Mouse (Mus musculus) erythroblast, embryonic 14.5 days (primary cell): ENCODE data around the gene Pan3. TPM values are rescaled to one million over a fixed set of nuclear protein-coding genes. Genes with fewer than 3 reads are reported as not detected.

Experiments used
- H3K27me3 ChIP-seq: 2 replicates; pipeline ENCODE4 v1.6.1; 2012; ENCODE audit warnings: inconsistent platforms; ENCODE audit not compliant: control insufficient read depth
- H3K36me3 ChIP-seq: 2 replicates; pipeline ENCODE4 v1.6.1; 2012; ENCODE audit warnings: mild to moderate bottlenecking, inconsistent platforms; ENCODE audit not compliant: control insufficient read depth
- H3K4me1 ChIP-seq: 2 replicates; pipeline ENCODE4 v1.6.1; 2012; ENCODE audit warnings: inconsistent platforms; ENCODE audit not compliant: control insufficient read depth
- H3K4me3 ChIP-seq: replicated peaks from 2 replicates; pipeline ENCODE3; 2012; ENCODE audit warnings: moderate library complexity, mild to moderate bottlenecking, inconsistent platforms
- H3K9me3 ChIP-seq: 2 replicates; pipeline ENCODE4 v1.6.1; 2012; ENCODE audit warnings: low read length, inconsistent platforms, mixed read lengths; ENCODE audit not compliant: control insufficient read depth
- GATA1 ChIP-seq: IDR thresholded peaks from 2 replicates; pipeline ENCODE4 v1.6.1; 2012; ENCODE audit warnings: low read length, inconsistent platforms, mixed read lengths
- TAL1 ChIP-seq: IDR thresholded peaks from 3 replicates; pipeline ENCODE4 v1.6.1; 2012; ENCODE audit warnings: low read length, inconsistent platforms, mixed read lengths
- polyA plus RNA-seq: library from polyadenylated mRNA; stranded (reverse); fragments of >175 nt; gene quantifications from 2 replicates; pipeline ENCODE4 v1.2.3, GENCODE M21; 2012

Pan3 gene
- polyA plus RNA-seq, 1 experiment: 1.3 TPM

DNA sequence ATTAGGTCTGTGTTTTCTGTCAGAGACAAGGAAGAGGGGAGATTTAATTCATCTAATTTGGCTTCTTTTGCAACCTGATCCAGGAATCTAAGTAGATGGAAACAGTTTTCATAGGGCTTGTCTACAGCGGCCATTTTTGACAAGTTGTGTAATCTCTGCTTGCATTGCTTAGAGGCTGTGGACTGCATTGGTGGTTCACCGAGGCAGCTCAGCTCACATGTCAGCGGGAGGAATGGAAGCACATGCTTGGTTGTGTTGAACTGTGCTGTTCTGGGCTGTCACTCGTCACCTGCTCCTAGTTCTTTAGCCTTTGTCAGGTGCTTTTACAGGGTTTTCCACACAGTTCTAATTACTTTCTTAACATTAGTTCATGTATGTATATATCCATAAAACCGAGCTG, 60.9 kb downstream of the Pan3 start:
- no peaks in the 10 kb centered on the region for H3K27me3 ChIP-seq
- no peak for TF ChIP-seq TAL1
- TF ChIP-seq GATA1: no peak
- no peak overlapping the region for H3K4me3 ChIP-seq
- H3K4me1 ChIP-seq: peaks cover 70% of the 10 kb centered on the region
- H3K36me3 ChIP-seq: peaks cover 73% of the 10 kb centered on the region
- no peaks in the 10 kb centered on the region for H3K9me3 ChIP-seq

- TF ChIP-seq TAL1 (peak; percentile 45; the same call in 2 of the 3 replicates), GATA1 (no peak; the same call in 1 of the 2 replicates)
- peak overlapping the region; percentile 42 for H3K4me3 ChIP-seq
- H3K36me3 ChIP-seq: peaks cover 74% of the 10 kb centered on the region
Observed at GRCm38 (mm10) chr5:147492511-147492910, 62.5 kb downstream of the Pan3 start.

GRCm38 (mm10) chr5:147493205-147493604, 63.2 kb downstream of the Pan3 start:
- H3K4me3 ChIP-seq: no peak overlapping the region
- H3K4me1 ChIP-seq: peaks cover 68% of the 10 kb centered on the region
- TF ChIP-seq GATA1 (no peak), TAL1 (no peak)
- H3K27me3 ChIP-seq: no peaks in the 10 kb centered on the region
- H3K9me3 ChIP-seq: no peaks in the 10 kb centered on the region
- H3K36me3 ChIP-seq: peaks cover 75% of the 10 kb centered on the region

More at GRCm38 (mm10) chr5:147492511-147492910, 62.5 kb downstream of the Pan3 start:
- Histone ChIP-seq H3K4me1 (peaks cover 68% of the 10 kb centered on the region), H3K27me3 (no peaks in the 10 kb centered on the region), H3K9me3 (no peaks in the 10 kb centered on the region)

- TF ChIP-seq TAL1 (no peak), GATA1 (no peak)
- Histone ChIP-seq H3K4me1 (peaks cover 64% of the 10 kb centered on the region), H3K27me3 (no peaks in the 10 kb centered on the region), H3K36me3 (peaks cover 73% of the 10 kb centered on the region), H3K9me3 (no peaks in the 10 kb centered on the region), H3K4me3 (no peak overlapping the region)
Observed at GRCm38 (mm10) chr5:147493685-147494084, 63.7 kb downstream of the Pan3 start.

DNA sequence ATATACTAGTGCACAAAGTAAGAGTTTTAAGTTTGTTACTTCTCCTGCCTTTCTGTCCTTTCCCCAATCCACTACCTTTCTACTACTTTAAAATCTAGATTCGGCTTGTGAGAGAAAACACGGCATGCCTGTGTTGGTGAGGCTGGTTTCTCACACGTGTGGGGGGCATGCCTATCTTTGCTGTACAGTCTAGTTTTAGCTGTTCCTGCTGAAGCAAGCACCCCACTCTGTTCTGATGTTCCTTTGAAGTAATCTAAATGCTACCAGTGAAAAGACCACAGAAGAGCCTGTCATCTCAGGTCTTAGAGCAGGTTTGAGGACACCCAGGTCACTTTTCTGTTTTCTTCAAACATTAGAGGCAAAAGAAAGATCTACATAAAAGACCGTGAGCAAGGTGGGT, 64.4 kb downstream of the Pan3 start:
- Histone ChIP-seq H3K27me3 (no peaks in the 10 kb centered on the region), H3K36me3 (peaks cover 72% of the 10 kb centered on the region), H3K4me3 (no peak overlapping the region), H3K9me3 (no peaks in the 10 kb centered on the region), H3K4me1 (peaks cover 57% of the 10 kb centered on the region)
- no peak for TF ChIP-seq TAL1
- TF ChIP-seq GATA1: no peak

GRCm38 (mm10) chr5:147494791-147495376, 64.9 kb downstream of the Pan3 start:
- Histone ChIP-seq H3K4me1 (peaks cover 52% of the 10 kb centered on the region), H3K4me3 (no peak overlapping the region), H3K27me3 (no peaks in the 10 kb centered on the region), H3K9me3 (no peaks in the 10 kb centered on the region), H3K36me3 (peaks cover 70% of the 10 kb centered on the region)
- no peak for TF ChIP-seq GATA1
- TF ChIP-seq TAL1: no peak

DNA sequence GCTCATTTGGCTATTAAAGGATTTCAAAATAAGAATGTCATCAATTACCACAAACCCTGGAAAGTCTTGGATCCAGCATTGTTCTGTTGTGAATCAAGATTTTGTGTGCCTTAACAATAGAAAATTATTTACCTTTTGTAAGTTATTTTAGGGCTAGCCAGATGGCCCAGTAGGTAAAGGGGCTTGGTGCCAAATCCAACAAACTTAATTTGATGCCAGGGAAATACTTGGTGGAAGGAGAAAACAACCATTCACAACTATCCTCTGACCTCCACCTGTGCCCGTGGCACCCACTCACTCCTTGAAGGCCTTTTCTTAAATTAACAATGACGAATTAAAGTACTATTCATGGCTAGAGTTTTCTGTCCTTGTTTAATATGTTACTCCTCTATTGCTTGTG, 66.0 kb downstream of the Pan3 start:
- peaks cover 63% of the 10 kb centered on the region for H3K36me3 ChIP-seq
- no peaks in the 10 kb centered on the region for H3K27me3 ChIP-seq
- TF ChIP-seq GATA1 (no peak), TAL1 (no peak)
- H3K4me1 ChIP-seq: peaks cover 43% of the 10 kb centered on the region
- H3K9me3 ChIP-seq: no peaks in the 10 kb centered on the region
- H3K4me3 ChIP-seq: no peak overlapping the region

GRCm38 (mm10) chr5:147496921-147497320, 67.0 kb downstream of the Pan3 start:
- TF ChIP-seq TAL1 (no peak), GATA1 (no peak)
- Histone ChIP-seq H3K4me3 (no peak overlapping the region), H3K4me1 (peaks cover 38% of the 10 kb centered on the region), H3K9me3 (no peaks in the 10 kb centered on the region), H3K36me3 (peaks cover 68% of the 10 kb centered on the region), H3K27me3 (no peaks in the 10 kb centered on the region)

GRCm38 (mm10) chr5:147497714-147498113, 67.8 kb downstream of the Pan3 start:
- H3K4me3 ChIP-seq: no peak overlapping the region
- H3K27me3 ChIP-seq: no peaks in the 10 kb centered on the region
- no peaks in the 10 kb centered on the region for H3K9me3 ChIP-seq
- H3K4me1 ChIP-seq: peaks cover 30% of the 10 kb centered on the region
- peaks cover 68% of the 10 kb centered on the region for H3K36me3 ChIP-seq
- no peak for TF ChIP-seq GATA1
- no peak for TF ChIP-seq TAL1
